Mouse (Mus musculus): ENCODE results near the gene Olfr1095. TPM values are rescaled to one million over a fixed set of nuclear protein-coding genes. Genes with fewer than 3 reads are reported as not detected.

Gene Olfr1095
- polyA plus RNA-seq (2017; shearing (Covaris generic)), result not detected

GRCm38 (mm10) chr2:86851596-86851995 is at the start of gene Olfr1095:
TSS of gene Olfr1095 (minus strand) at chr2:86851696.

GRCm38 (mm10) chr2:86892116-86892515 is 40.6 kb upstream of the Olfr1095 start, which contains the start of gene Olfr1097:
TSS of gene Olfr1097 (minus strand) at chr2:86892216.

GRCm38 (mm10) chr2:86874702-86875101 is 23.2 kb upstream of the Olfr1095 start, which contains the start of gene Gm13723:
TSS of gene Gm13723 (minus strand) at chr2:86874802.

GRCm38 (mm10) chr2:86824363-86824762 is 27.1 kb downstream of the Olfr1095 start, which contains the start of gene Olfr1094:
TSS of gene Olfr1094 (plus strand) at chr2:86824663.

GRCm38 (mm10) chr2:86809918-86810317 is 41.6 kb downstream of the Olfr1095 start, which contains the start of gene Olfr141:
TSS of gene Olfr141 (minus strand) at chr2:86810018.

Other genes starting within 250 kb of the Olfr1095 start
- not detected for gene Olfr1084, start 212.0 kb downstream of the Olfr1095 start, polyA plus RNA-seq (2017; shearing (Covaris generic))
- gene Olfr1085, start 189.7 kb downstream of the Olfr1095 start, polyA plus RNA-seq (2017; shearing (Covaris generic)), result not detected
- 0.37 TPM for gene Olfr1086, start 171.6 kb downstream of the Olfr1095 start, polyA plus RNA-seq (2017; shearing (Covaris generic))
- gene Olfr1087, start 153.3 kb downstream of the Olfr1095 start, polyA plus RNA-seq (2017; shearing (Covaris generic)), result not detected
- not detected for gene Olfr1089, start 118.0 kb downstream of the Olfr1095 start, polyA plus RNA-seq (2017; shearing (Covaris generic))
- gene Olfr1090, start 92.7 kb downstream of the Olfr1095 start, polyA plus RNA-seq (2017; shearing (Covaris generic)), result not detected
- not detected for gene Olfr1093, start 69.2 kb downstream of the Olfr1095 start, polyA plus RNA-seq (2017; shearing (Covaris generic))
- gene Olfr141, start 41.7 kb downstream of the Olfr1095 start, polyA plus RNA-seq (2017; shearing (Covaris generic)), result not detected
- not detected for gene Olfr1094, start 27.0 kb downstream of the Olfr1095 start, polyA plus RNA-seq (2017; shearing (Covaris generic))
- gene Gm13723, start 23.1 kb upstream of the Olfr1095 start, polyA plus RNA-seq (2017; shearing (Covaris generic)), result not detected
- not detected for gene Olfr1097, start 40.5 kb upstream of the Olfr1095 start, polyA plus RNA-seq (2017; shearing (Covaris generic))
- not detected for gene Olfr1098, start 72.8 kb upstream of the Olfr1095 start, polyA plus RNA-seq (2017; shearing (Covaris generic))
- gene Olfr1099, start 109.0 kb upstream of the Olfr1095 start, polyA plus RNA-seq (2017; shearing (Covaris generic)), result not detected
- not detected for gene Olfr1100, start 128.3 kb upstream of the Olfr1095 start, polyA plus RNA-seq (2017; shearing (Covaris generic))
- gene Olfr1101, start 139.5 kb upstream of the Olfr1095 start, polyA plus RNA-seq (2017; shearing (Covaris generic)), result not detected
- gene Olfr1102, start 146.7 kb upstream of the Olfr1095 start, polyA plus RNA-seq (2017; shearing (Covaris generic)), result not detected
- not detected for gene Olfr1104, start 175.4 kb upstream of the Olfr1095 start, polyA plus RNA-seq (2017; shearing (Covaris generic))
- 0.14 TPM for gene Olfr1105, start 184.8 kb upstream of the Olfr1095 start, polyA plus RNA-seq (2017; shearing (Covaris generic))
- gene Olfr1106, start 200.6 kb upstream of the Olfr1095 start, polyA plus RNA-seq (2017; shearing (Covaris generic)), result not detected
- not detected for gene Olfr1107, start 224.1 kb upstream of the Olfr1095 start, polyA plus RNA-seq (2017; shearing (Covaris generic))
- 0.19 TPM for gene Olfr1109, start 244.3 kb upstream of the Olfr1095 start, polyA plus RNA-seq (2017; shearing (Covaris generic))